Mouse (Mus musculus): ENCODE measurements around the gene Pde2a. TPM values are rescaled to one million over a fixed set of nuclear protein-coding genes. Genes with fewer than 3 reads are reported as not detected.

Pde2a gene
- polyA plus RNA-seq, 1 experiment from 2014 or later: 0.10 TPM

GRCm38 (mm10) chr7:101535517-101535916, 114.0 kb downstream of the Pde2a start:
- DNase-seq (ENCODE audit: low read depth, low spot score) (no peak), ATAC-seq (no peak)
- TF ChIP-seq CTCF (IDR thresholded peaks at IDR 0.05): no peak
- in situ Hi-C loops (cut with MboI; ENCODE audit: low pct_unique_long_range_greater_than_20kb): no loop called here
- peaks cover 17% of the 10 kb centered on the region for H3K27me3 ChIP-seq
- POLR2A ChIA-PET: no interaction called here
- CTCF ChIA-PET: no interaction called here

- H3K27me3 ChIP-seq: peaks cover 15% of the 10 kb centered on the region
- POLR2A ChIA-PET: interaction anchor here (0.5 kb wide), 1 partner anchor 11 kb away, joined by 7 read pairs; no protein-coding TSS in a partner anchor
- DNase-seq (ENCODE audit: low read depth, low spot score) (no peak), ATAC-seq (no peak)
- TF ChIP-seq CTCF (IDR thresholded peaks at IDR 0.05): no peak
- in situ Hi-C loops (cut with MboI; ENCODE audit: low pct_unique_long_range_greater_than_20kb): no loop called here
- CTCF ChIA-PET: interaction anchor here (1.2 kb wide), 1 partner anchor 22 kb away, joined by 3 read pairs; no protein-coding TSS in a partner anchor
These were observed 116.0 kb downstream of the Pde2a start for GRCm38 (mm10) chr7:101537541-101537940.

GRCm38 (mm10) chr7:101538141-101538933, 116.8 kb downstream of the Pde2a start:
- POLR2A ChIA-PET: interaction anchor here (0.7 kb wide), 1 partner anchor 234 kb away, joined by 3 read pairs; no protein-coding TSS in a partner anchor
- TF ChIP-seq CTCF (IDR thresholded peaks at IDR 0.05): peak; percentile 63
- in situ Hi-C loops (cut with MboI; ENCODE audit: low pct_unique_long_range_greater_than_20kb): no loop called here
- CTCF ChIA-PET: interaction anchor here (0.7 to 1.8 kb wide), 7 partner anchors 10 to 126 kb away, joined by 3 to 7 read pairs (median 3); no protein-coding TSS in a partner anchor
- H3K27me3 ChIP-seq: peaks cover 22% of the 10 kb centered on the region
- peak; percentile 60 for ATAC-seq
- DNase-seq (ENCODE audit: low read depth, low spot score): no peak

GRCm38 (mm10) chr7:101539774-101540173, 118.3 kb downstream of the Pde2a start:
- POLR2A ChIA-PET: no interaction called here
- CTCF ChIA-PET: interaction anchor here (1.8 kb wide), 1 partner anchor 127 kb away, joined by 7 read pairs; no protein-coding TSS in a partner anchor
- peaks cover 23% of the 10 kb centered on the region for H3K27me3 ChIP-seq
- ATAC-seq (no peak), DNase-seq (ENCODE audit: low read depth, low spot score) (no peak)
- no peak for TF ChIP-seq CTCF (IDR thresholded peaks at IDR 0.05)
- in situ Hi-C loops (cut with MboI; ENCODE audit: low pct_unique_long_range_greater_than_20kb): no loop called here

- POLR2A ChIA-PET: no interaction called here
- TF ChIP-seq CTCF (IDR thresholded peaks at IDR 0.05): no peak
- no peak for ATAC-seq
- H3K27me3 ChIP-seq: peaks cover 18% of the 10 kb centered on the region
- CTCF ChIA-PET: interaction anchor here (1.0 to 1.9 kb wide), 4 partner anchors 10 to 128 kb away, joined by 4 to 6 read pairs (median 4); no protein-coding TSS in a partner anchor
- DNase-seq (ENCODE audit: low read depth, low spot score): no peak
- in situ Hi-C loops (cut with MboI; ENCODE audit: low pct_unique_long_range_greater_than_20kb): no loop called here
These were observed 119.2 kb downstream of the Pde2a start for GRCm38 (mm10) chr7:101540684-101541083.

- ChIA-PET CTCF (interaction anchor here (0.7 to 1.9 kb wide), 6 partner anchors 10 to 129 kb away, joined by 3 to 6 read pairs (median 4); no protein-coding TSS in a partner anchor), POLR2A (no interaction called here)
- peak; percentile 84 for TF ChIP-seq CTCF (IDR thresholded peaks at IDR 0.05)
- ATAC-seq (no peak), DNase-seq (ENCODE audit: low read depth, low spot score) (no peak)
- peaks cover 18% of the 10 kb centered on the region for H3K27me3 ChIP-seq
- in situ Hi-C loops (cut with MboI; ENCODE audit: low pct_unique_long_range_greater_than_20kb): no loop called here
These were observed 119.6 kb downstream of the Pde2a start for GRCm38 (mm10) chr7:101541132-101541531.

- H3K27me3 ChIP-seq: peaks cover 18% of the 10 kb centered on the region
- no peak for DNase-seq (ENCODE audit: low read depth, low spot score)
- TF ChIP-seq CTCF (IDR thresholded peaks at IDR 0.05): no peak
- ATAC-seq: no peak
- in situ Hi-C loops (cut with MboI; ENCODE audit: low pct_unique_long_range_greater_than_20kb): no loop called here
- POLR2A ChIA-PET: no interaction called here
- CTCF ChIA-PET: interaction anchor here (0.7 to 1.9 kb wide), 6 partner anchors 11 to 129 kb away, joined by 3 to 6 read pairs (median 4); no protein-coding TSS in a partner anchor
These were observed 120.2 kb downstream of the Pde2a start for GRCm38 (mm10) chr7:101541734-101542133.

GRCm38 (mm10) chr7:101547651-101548050, 126.2 kb downstream of the Pde2a start:
- POLR2A ChIA-PET: no interaction called here
- TF ChIP-seq CTCF (IDR thresholded peaks at IDR 0.05): no peak
- CTCF ChIA-PET: no interaction called here
- peaks cover 8% of the 10 kb centered on the region for H3K27me3 ChIP-seq
- ATAC-seq (no peak), DNase-seq (ENCODE audit: low read depth, low spot score) (no peak)
- in situ Hi-C loops (cut with MboI; ENCODE audit: low pct_unique_long_range_greater_than_20kb): no loop called here

GRCm38 (mm10) chr7:101549266-101549665, 127.8 kb downstream of the Pde2a start:
- no peak for DNase-seq (ENCODE audit: low read depth, low spot score)
- POLR2A ChIA-PET: no interaction called here
- in situ Hi-C loops (cut with MboI; ENCODE audit: low pct_unique_long_range_greater_than_20kb): no loop called here
- CTCF ChIA-PET: no interaction called here
- no peak for ATAC-seq
- no peak for TF ChIP-seq CTCF (IDR thresholded peaks at IDR 0.05)
- H3K27me3 ChIP-seq: no peaks in the 10 kb centered on the region

GRCm38 (mm10) chr7:101550686-101551485, 129.4 kb downstream of the Pde2a start:
- ATAC-seq (no peak), DNase-seq (ENCODE audit: low read depth, low spot score) (no peak)
- H3K27me3 ChIP-seq: no peaks in the 10 kb centered on the region
- TF ChIP-seq CTCF (IDR thresholded peaks at IDR 0.05): no peak
- in situ Hi-C loops (cut with MboI; ENCODE audit: low pct_unique_long_range_greater_than_20kb): no loop called here
- CTCF ChIA-PET: no interaction called here
- POLR2A ChIA-PET: no interaction called here

Data from Patski (cell line).